Mouse (Mus musculus): ENCODE measurements around the gene Krt15. TPM values are rescaled to one million over a fixed set of nuclear protein-coding genes. Genes with fewer than 3 reads are reported as not detected.

The Krt15 gene
- polyA plus RNA-seq, 1 experiment, result not detected

DNA sequence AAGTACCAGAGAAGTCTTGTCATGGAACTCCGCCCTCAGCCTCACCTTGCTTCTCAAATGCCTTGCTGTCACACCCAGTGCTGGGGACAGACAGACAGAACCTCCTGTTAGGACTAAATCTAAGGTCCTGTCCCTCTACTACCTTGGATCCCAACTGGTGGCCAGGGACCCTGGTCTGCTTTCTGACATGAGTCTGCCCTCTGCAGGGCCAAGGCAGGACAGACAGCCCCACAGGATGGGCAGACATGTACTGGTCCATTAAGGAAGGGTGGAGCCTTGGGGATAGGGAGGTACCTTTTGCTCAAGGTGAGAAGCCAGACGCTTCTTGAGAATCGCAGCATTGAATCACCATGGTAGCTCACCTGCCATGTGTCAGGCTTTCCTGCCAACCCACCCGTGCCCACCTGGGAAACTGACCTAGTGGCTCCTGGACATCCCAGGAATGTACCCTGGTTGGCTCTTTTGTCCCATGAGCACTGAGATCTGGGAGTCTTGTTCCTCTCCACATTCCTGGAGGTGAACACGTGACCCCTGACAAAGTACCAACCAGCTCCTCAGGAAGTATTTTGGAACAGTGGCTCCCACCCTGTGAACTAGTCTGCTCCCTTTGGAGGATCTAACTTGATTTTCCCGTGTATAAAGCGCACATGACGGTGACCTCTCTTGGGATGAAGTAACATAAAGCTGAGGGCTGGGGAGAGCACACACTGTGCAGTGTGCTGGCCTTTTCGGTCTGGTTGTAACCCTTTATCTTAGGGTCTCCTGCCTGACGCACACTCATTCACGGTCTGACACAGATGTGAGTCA is 22.6 kb downstream of the Krt15 start:
- TF ChIP-seq CTCF (IDR thresholded peaks at IDR 0.05; ENCODE audit: control insufficient read depth, insufficient read depth, low read length), result no peak
- TF ChIP-seq POLR2A (IDR thresholded peaks at IDR 0.05; ENCODE audit: borderline replicate concordance, control insufficient read depth, low read depth, low read length), result no peak
- WGBS, result 76% methylated on average over 11 of the region's 11 CpGs
- H3K27ac ChIP-seq (ENCODE audit: control insufficient read depth, insufficient read depth, low read depth, low read length, poor library complexity), result no peak overlapping the region
- no peak overlapping the region for H3K4me3 ChIP-seq (replicated peaks; ENCODE audit: control insufficient read depth, low read depth, low read length)
- no peaks in the 10 kb centered on the region for H3K4me1 ChIP-seq (ENCODE audit: control insufficient read depth, insufficient read depth, low read length)

DNA sequence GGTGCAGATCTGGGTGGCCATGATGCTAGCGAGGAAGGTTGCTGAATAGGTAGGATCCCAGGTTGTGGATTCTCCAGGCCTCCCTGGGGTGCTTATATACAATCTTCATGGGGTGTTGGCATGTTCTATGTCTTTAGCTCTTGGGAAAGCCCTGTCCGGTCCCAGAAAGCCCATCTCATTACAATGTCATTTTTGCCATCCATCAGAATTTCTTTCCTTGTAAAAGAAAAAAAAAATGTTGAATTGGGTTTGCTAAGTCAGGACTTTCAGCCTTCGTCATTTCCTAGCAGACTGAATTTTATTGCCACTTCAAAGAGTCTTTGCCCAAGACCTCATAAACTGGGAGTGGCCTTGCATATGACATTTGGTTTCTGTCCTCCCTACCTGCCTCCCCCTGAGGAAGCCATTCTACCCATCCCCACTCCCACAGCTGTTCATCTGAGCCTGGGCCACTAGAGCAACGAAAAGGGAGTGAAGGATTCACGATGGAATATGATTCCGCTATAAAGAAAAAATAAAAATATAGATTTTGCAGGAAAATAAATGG is 30.1 kb downstream of the Krt15 start, which contains the start of gene Krt36:
Krt36 (minus strand) TSS at position 51 of the 547 bp plus-strand sequence.
- H3K4me1 ChIP-seq (ENCODE audit: control insufficient read depth, insufficient read depth, low read length), result no peaks in the 10 kb centered on the region
- no peak within 1 kb of the TSS for H3K4me3 ChIP-seq (replicated peaks; ENCODE audit: control insufficient read depth, low read depth, low read length)
- TF ChIP-seq POLR2A (IDR thresholded peaks at IDR 0.05; ENCODE audit: borderline replicate concordance, control insufficient read depth, low read depth, low read length) (no peak), CTCF (IDR thresholded peaks at IDR 0.05; ENCODE audit: control insufficient read depth, insufficient read depth, low read length) (no peak)
- H3K27ac ChIP-seq (ENCODE audit: control insufficient read depth, insufficient read depth, low read depth, low read length, poor library complexity), result no peak within 1 kb of the TSS
- WGBS, result 73% methylated on average over 6 of the region's 6 CpGs

DNA sequence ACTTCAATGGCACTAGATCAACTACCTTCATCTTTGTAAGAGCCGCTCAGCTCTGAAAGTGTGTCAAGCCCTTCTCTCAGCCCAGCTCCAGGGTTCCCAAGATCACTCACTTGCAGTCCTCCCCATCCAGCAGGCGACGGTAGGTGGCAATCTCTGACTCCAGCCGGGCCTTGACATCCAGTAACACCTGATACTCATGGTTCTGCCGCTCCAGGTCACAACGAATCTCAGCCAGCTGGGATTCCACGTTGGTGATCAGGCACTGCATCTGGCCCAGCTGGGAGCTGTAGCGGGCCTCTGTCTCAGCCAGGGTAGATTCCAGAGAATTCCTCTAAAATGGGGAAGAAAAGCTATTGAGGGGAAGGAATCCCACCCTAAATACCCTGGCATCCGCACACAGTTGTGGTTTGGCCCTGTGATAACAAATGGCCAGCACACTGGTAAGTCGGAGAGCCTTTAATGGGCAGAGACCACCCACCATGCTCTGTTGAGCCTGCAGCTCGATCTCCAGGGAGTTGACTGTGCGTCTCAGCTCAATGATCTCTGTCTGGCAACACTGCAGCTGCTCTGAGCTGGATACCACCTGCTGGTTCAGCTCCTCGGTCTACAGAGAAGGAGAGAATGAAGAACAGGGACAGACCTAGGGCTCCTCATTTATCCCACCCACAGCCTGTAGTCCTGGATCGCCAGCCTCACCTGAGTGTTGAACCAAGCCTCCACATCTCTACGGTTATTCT is 32.9 kb downstream of the Krt15 start:
- TF ChIP-seq POLR2A (IDR thresholded peaks at IDR 0.05; ENCODE audit: borderline replicate concordance, control insufficient read depth, low read depth, low read length) (no peak), CTCF (IDR thresholded peaks at IDR 0.05; ENCODE audit: control insufficient read depth, insufficient read depth, low read length) (no peak)
- no peaks in the 10 kb centered on the region for H3K4me1 ChIP-seq (ENCODE audit: control insufficient read depth, insufficient read depth, low read length)
- H3K27ac ChIP-seq (ENCODE audit: control insufficient read depth, insufficient read depth, low read depth, low read length, poor library complexity), result no peak overlapping the region
- WGBS, result 63% methylated on average over 15 of the region's 15 CpGs
- H3K4me3 ChIP-seq (replicated peaks; ENCODE audit: control insufficient read depth, low read depth, low read length), result no peak overlapping the region

DNA sequence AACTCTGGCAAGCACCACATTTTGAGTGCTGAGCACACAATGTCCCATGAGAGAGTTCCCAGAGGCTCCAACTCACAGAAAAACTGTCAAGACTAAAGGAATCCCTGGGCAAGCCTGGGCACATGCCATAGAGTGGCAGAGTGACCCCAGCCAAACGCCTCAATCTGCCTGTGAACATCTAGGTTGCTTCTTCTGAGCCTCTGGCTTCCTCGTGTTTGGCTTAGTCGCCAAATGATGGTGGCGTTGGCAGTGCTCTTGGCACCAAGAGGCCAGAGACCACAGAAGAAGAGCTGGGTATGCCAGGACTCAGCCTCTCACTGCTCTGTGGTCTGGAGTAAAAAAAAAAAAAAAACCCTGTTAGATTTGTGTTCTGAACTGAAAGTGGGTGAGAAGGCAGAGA is 35.3 kb downstream of the Krt15 start:
- H3K4me3 ChIP-seq (replicated peaks; ENCODE audit: control insufficient read depth, low read depth, low read length), result no peak overlapping the region
- no peak overlapping the region for H3K27ac ChIP-seq (ENCODE audit: control insufficient read depth, insufficient read depth, low read depth, low read length, poor library complexity)
- H3K4me1 ChIP-seq (ENCODE audit: control insufficient read depth, insufficient read depth, low read length), result no peaks in the 10 kb centered on the region
- 71% methylated on average over 4 of the region's 4 CpGs for WGBS
- TF ChIP-seq CTCF (IDR thresholded peaks at IDR 0.05; ENCODE audit: control insufficient read depth, insufficient read depth, low read length) (no peak), POLR2A (IDR thresholded peaks at IDR 0.05; ENCODE audit: borderline replicate concordance, control insufficient read depth, low read depth, low read length) (no peak)

DNA sequence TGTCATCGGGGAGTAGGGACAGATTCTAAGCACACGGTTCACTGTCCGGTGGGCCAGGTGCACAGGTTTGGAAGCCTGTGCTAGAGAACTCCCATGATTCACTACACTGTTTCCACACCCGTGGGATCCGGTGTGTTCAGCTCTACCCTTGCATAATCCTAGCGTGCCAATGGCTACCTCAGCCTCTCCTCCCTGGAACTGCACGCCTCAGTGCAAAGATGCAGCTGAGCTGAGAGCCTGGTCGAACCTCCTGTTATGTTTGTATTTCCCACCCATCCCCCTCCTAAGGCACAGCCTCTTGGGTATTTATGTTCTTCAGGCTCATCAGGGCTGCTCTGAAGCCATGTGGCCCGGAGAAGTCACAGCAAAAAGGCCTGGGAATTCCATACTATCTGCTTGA is 37.9 kb downstream of the Krt15 start:
- Histone ChIP-seq H3K4me3 (replicated peaks; ENCODE audit: control insufficient read depth, low read depth, low read length) (no peak overlapping the region), H3K27ac (ENCODE audit: control insufficient read depth, insufficient read depth, low read depth, low read length, poor library complexity) (no peak overlapping the region), H3K4me1 (ENCODE audit: control insufficient read depth, insufficient read depth, low read length) (no peaks in the 10 kb centered on the region)
- TF ChIP-seq POLR2A (IDR thresholded peaks at IDR 0.05; ENCODE audit: borderline replicate concordance, control insufficient read depth, low read depth, low read length) (no peak), CTCF (IDR thresholded peaks at IDR 0.05; ENCODE audit: control insufficient read depth, insufficient read depth, low read length) (no peak)
- WGBS, result 70% methylated on average over 9 of the region's 9 CpGs

DNA sequence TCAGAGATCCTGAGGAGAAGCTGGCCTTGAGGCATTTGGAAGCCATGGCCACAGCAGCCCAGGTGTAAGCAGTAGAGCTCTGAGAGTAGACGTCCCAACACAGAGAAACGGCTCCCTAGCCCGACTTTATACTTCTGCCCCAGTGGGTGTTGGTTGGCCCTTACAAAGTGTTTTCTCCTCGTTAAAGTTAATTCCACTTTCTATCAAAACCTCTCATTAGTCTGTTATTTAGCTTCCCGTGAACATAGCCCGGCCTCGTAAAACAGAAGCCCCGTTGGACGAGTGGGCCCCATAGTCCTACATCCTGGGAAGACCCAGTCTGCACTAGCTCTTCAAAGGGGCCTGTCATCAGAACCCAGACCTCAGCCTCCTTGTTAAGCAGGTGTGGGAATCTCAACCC is 39.6 kb downstream of the Krt15 start, which contains the start of gene Krt35:
Krt35 (minus strand) TSS at position 101 of the 400 bp plus-strand sequence.
- 84% methylated on average over 9 of the region's 9 CpGs for WGBS
- Histone ChIP-seq H3K27ac (ENCODE audit: control insufficient read depth, insufficient read depth, low read depth, low read length, poor library complexity) (no peak within 1 kb of the TSS), H3K4me1 (ENCODE audit: control insufficient read depth, insufficient read depth, low read length) (no peaks in the 10 kb centered on the region), H3K4me3 (replicated peaks; ENCODE audit: control insufficient read depth, low read depth, low read length) (no peak within 1 kb of the TSS)
- no peak for TF ChIP-seq CTCF (IDR thresholded peaks at IDR 0.05; ENCODE audit: control insufficient read depth, insufficient read depth, low read length)
- TF ChIP-seq POLR2A (IDR thresholded peaks at IDR 0.05; ENCODE audit: borderline replicate concordance, control insufficient read depth, low read depth, low read length), result no peak

DNA sequence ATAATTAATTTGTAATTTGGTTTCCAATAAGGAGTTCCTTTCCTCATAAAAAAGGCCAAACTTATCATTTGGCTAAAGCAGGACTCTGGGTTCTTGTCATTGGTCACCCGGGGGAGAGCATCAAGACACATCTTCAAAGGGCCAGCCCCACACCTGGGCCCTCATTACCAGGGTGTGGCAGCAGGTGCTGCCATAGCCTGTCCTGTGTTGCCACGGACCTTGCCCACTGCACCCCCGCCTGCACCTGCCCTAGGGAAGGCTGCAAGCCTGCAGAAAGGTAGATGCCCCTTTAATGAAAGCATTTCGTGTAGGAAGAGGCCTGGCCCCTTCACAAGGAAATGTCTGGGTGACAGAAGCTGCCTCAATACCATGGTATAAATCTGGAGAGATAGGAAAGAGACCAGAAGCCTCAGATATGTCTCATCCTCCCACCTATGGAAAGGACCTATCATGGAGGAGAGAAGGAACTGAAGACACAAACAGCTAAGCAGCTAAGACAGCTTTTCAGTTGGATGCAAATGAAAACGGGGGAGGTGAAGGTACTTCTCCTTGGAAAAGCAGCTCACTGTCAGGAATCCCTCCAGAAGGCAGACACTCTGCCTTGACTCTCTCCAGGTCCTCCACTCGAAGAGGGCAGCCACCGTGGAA is 47.2 kb downstream of the Krt15 start:
- 64% methylated on average over 7 of the region's 7 CpGs for WGBS
- Histone ChIP-seq H3K4me1 (ENCODE audit: control insufficient read depth, insufficient read depth, low read length) (no peaks in the 10 kb centered on the region), H3K27ac (ENCODE audit: control insufficient read depth, insufficient read depth, low read depth, low read length, poor library complexity) (no peak overlapping the region), H3K4me3 (replicated peaks; ENCODE audit: control insufficient read depth, low read depth, low read length) (no peak overlapping the region)
- TF ChIP-seq POLR2A (IDR thresholded peaks at IDR 0.05; ENCODE audit: borderline replicate concordance, control insufficient read depth, low read depth, low read length) (no peak), CTCF (IDR thresholded peaks at IDR 0.05; ENCODE audit: control insufficient read depth, insufficient read depth, low read length) (no peak)

DNA sequence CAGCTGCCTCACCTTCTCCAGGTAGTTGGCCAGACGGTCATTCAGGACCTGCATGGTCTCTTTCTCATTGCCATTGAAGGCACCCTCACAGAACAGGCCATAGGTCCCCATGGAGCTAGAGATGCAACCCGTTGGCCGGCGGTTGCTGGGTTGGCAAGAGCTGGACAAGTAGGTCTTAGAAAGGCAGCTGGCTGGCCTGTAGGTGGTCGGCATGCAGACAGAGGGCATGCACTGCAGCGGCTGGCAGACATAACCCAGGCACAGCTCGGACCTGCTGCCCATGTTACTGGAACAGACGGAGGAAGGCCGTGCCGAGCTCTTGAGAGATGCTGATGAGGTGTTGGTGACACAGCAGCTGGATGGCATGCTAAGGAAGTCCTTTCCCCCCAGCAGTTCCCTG is 47.9 kb downstream of the Krt15 start, which contains the start of gene Krt32:
Krt32 (minus strand) TSS at position 366 of the 400 bp plus-strand sequence.
- Histone ChIP-seq H3K4me3 (replicated peaks; ENCODE audit: control insufficient read depth, low read depth, low read length) (no peak within 1 kb of the TSS), H3K4me1 (ENCODE audit: control insufficient read depth, insufficient read depth, low read length) (no peaks in the 10 kb centered on the region), H3K27ac (ENCODE audit: control insufficient read depth, insufficient read depth, low read depth, low read length, poor library complexity) (no peak within 1 kb of the TSS)
- WGBS, result 83% methylated on average over 10 of the region's 10 CpGs
- TF ChIP-seq POLR2A (IDR thresholded peaks at IDR 0.05; ENCODE audit: borderline replicate concordance, control insufficient read depth, low read depth, low read length) (no peak), CTCF (IDR thresholded peaks at IDR 0.05; ENCODE audit: control insufficient read depth, insufficient read depth, low read length) (no peak)

Other genes starting within 250 kb of the Krt15 start
- gene Krtap31-1, start 228.0 kb downstream of the Krt15 start, polyA plus RNA-seq (2011; ENCODE audit: insufficient read depth, insufficient read length, low replicate concordance, missing spikeins), result not detected in 2 replicates
- not detected in 2 replicates for gene Gm11565, start 221.2 kb downstream of the Krt15 start, polyA plus RNA-seq (2011; ENCODE audit: insufficient read depth, insufficient read length, low replicate concordance, missing spikeins)
- gene Krtap31-2, start 199.6 kb downstream of the Krt15 start, polyA plus RNA-seq (2011; ENCODE audit: insufficient read depth, insufficient read length, low replicate concordance, missing spikeins), result not detected in 2 replicates
- gene Krtap9-5, start 187.5 kb downstream of the Krt15 start, polyA plus RNA-seq (2011; ENCODE audit: insufficient read depth, insufficient read length, low replicate concordance, missing spikeins), result not detected in 2 replicates
- not detected in 2 replicates for gene Krtap29-1, start 156.9 kb downstream of the Krt15 start, polyA plus RNA-seq (2011; ENCODE audit: insufficient read depth, insufficient read length, low replicate concordance, missing spikeins)
- not detected in 2 replicates for gene Krtap16-1, start 149.3 kb downstream of the Krt15 start, polyA plus RNA-seq (2011; ENCODE audit: insufficient read depth, insufficient read length, low replicate concordance, missing spikeins)
- gene Krtap17-1, start 141.9 kb downstream of the Krt15 start, polyA plus RNA-seq (2011; ENCODE audit: insufficient read depth, insufficient read length, low replicate concordance, missing spikeins), result not detected in 2 replicates
- not detected in 2 replicates for gene Krt33a, start 119.7 kb downstream of the Krt15 start, polyA plus RNA-seq (2011; ENCODE audit: insufficient read depth, insufficient read length, low replicate concordance, missing spikeins)
- gene Krt33b, start 106.1 kb downstream of the Krt15 start, polyA plus RNA-seq (2011; ENCODE audit: insufficient read depth, insufficient read length, low replicate concordance, missing spikeins), result not detected in 2 replicates
- not detected in 2 replicates for gene Krt34, start 94.4 kb downstream of the Krt15 start, polyA plus RNA-seq (2011; ENCODE audit: insufficient read depth, insufficient read length, low replicate concordance, missing spikeins)
- gene Krt31, start 85.4 kb downstream of the Krt15 start, polyA plus RNA-seq (2011; ENCODE audit: insufficient read depth, insufficient read length, low replicate concordance, missing spikeins), result not detected in 2 replicates
- not detected in 2 replicates for gene Krt32, start 47.7 kb downstream of the Krt15 start, polyA plus RNA-seq (2011; ENCODE audit: insufficient read depth, insufficient read length, low replicate concordance, missing spikeins)
- gene Krt35, start 39.7 kb downstream of the Krt15 start, polyA plus RNA-seq (2011; ENCODE audit: insufficient read depth, insufficient read length, low replicate concordance, missing spikeins), result not detected in 2 replicates
- not detected in 2 replicates for gene Krt36, start 30.3 kb downstream of the Krt15 start, polyA plus RNA-seq (2011; ENCODE audit: insufficient read depth, insufficient read length, low replicate concordance, missing spikeins)
- 4.1 TPM in 1 of 2 replicates, not detected in the other for gene Krt13, start 14.4 kb downstream of the Krt15 start, polyA plus RNA-seq (2011; ENCODE audit: insufficient read depth, insufficient read length, low replicate concordance, missing spikeins)
- gene Krt19, start 12.7 kb upstream of the Krt15 start, polyA plus RNA-seq (2011; ENCODE audit: insufficient read depth, insufficient read length, low replicate concordance, missing spikeins), result not detected in 2 replicates
- gene Krt9, start 57.3 kb upstream of the Krt15 start, polyA plus RNA-seq (2011; ENCODE audit: insufficient read depth, insufficient read length, low replicate concordance, missing spikeins), result not detected in 2 replicates
- gene Krt14, start 71.6 kb upstream of the Krt15 start, polyA plus RNA-seq (2011; ENCODE audit: insufficient read depth, insufficient read length, low replicate concordance, missing spikeins), result not detected in 2 replicates
- gene Krt16, start 113.0 kb upstream of the Krt15 start, polyA plus RNA-seq (2011; ENCODE audit: insufficient read depth, insufficient read length, low replicate concordance, missing spikeins), result not detected in 2 replicates
- 2.1 TPM in 1 of 2 replicates, not detected in the other for gene Krt17, start 125.1 kb upstream of the Krt15 start, polyA plus RNA-seq (2011; ENCODE audit: insufficient read depth, insufficient read length, low replicate concordance, missing spikeins)
- gene Krt42, start 133.9 kb upstream of the Krt15 start, polyA plus RNA-seq (2011; ENCODE audit: insufficient read depth, insufficient read length, low replicate concordance, missing spikeins), result 2.1 TPM in 1 of 2 replicates, not detected in the other
- gene Eif1, start 184.0 kb upstream of the Krt15 start, polyA plus RNA-seq (2011; ENCODE audit: insufficient read depth, insufficient read length, low replicate concordance, missing spikeins), result 807 and 1,107 TPM in 2 replicates
- gene Gast, start 198.5 kb upstream of the Krt15 start, polyA plus RNA-seq (2011; ENCODE audit: insufficient read depth, insufficient read length, low replicate concordance, missing spikeins), result not detected in 2 replicates
- 1.1 and 11.9 TPM in 2 replicates for gene Hap1, start 220.2 kb upstream of the Krt15 start, polyA plus RNA-seq (2011; ENCODE audit: insufficient read depth, insufficient read length, low replicate concordance, missing spikeins)